Mouse (Mus musculus): ENCODE measurements around the gene Ap5z1.
A peak's percentile ranks its signal among the peaks of the same experiment; 100 is the strongest.

The Ap5z1 gene

GRCm38 (mm10) chr5:142463461-142464454 is at the start of gene Ap5z1:
Gene Ap5z1, plus strand, starts transcription at chr5:142463944.
- DNase-seq (ENCODE audit: low spot score in 2 of 2) = peak; percentile 82 to 88

GRCm38 (mm10) chr5:142415401-142415800 is 48.3 kb upstream of the Ap5z1 start:
- DNase-seq (ENCODE audit: low spot score in 2 of 2) = no peak

- no peak for DNase-seq (ENCODE audit: low spot score in 2 of 2)
Measured at GRCm38 (mm10) chr5:142416070-142416775, 47.5 kb upstream of the Ap5z1 start.

GRCm38 (mm10) chr5:142417104-142417503 is 46.6 kb upstream of the Ap5z1 start:
- DNase-seq (ENCODE audit: low spot score in 2 of 2) = no peak

- no peak for DNase-seq (ENCODE audit: low spot score in 2 of 2)
Measured at GRCm38 (mm10) chr5:142417876-142418275, 45.9 kb upstream of the Ap5z1 start.

- no peak for DNase-seq (ENCODE audit: low spot score in 2 of 2)
Measured at GRCm38 (mm10) chr5:142418419-142418818, 45.3 kb upstream of the Ap5z1 start.

- no peak for DNase-seq (ENCODE audit: low spot score in 2 of 2)
Measured at GRCm38 (mm10) chr5:142420317-142420716, 43.4 kb upstream of the Ap5z1 start.

- DNase-seq (ENCODE audit: low spot score in 2 of 2) = no peak
Measured at GRCm38 (mm10) chr5:142420920-142421319, 42.8 kb upstream of the Ap5z1 start.

GRCm38 (mm10) chr5:142421886-142422285 is 41.9 kb upstream of the Ap5z1 start:
- no peak for DNase-seq (ENCODE audit: low spot score in 2 of 2)

- DNase-seq (ENCODE audit: low spot score in 2 of 2) = no peak
Measured at GRCm38 (mm10) chr5:142423141-142423540, 40.6 kb upstream of the Ap5z1 start.

GRCm38 (mm10) chr5:142423701-142424100 is 40.0 kb upstream of the Ap5z1 start:
- no peak for DNase-seq (ENCODE audit: low spot score in 2 of 2)

GRCm38 (mm10) chr5:142424627-142425349 is 39.0 kb upstream of the Ap5z1 start:
- no peak for DNase-seq (ENCODE audit: low spot score in 2 of 2)

- no peak for DNase-seq (ENCODE audit: low spot score in 2 of 2)
Measured at GRCm38 (mm10) chr5:142426476-142426875, 37.3 kb upstream of the Ap5z1 start.

GRCm38 (mm10) chr5:142427876-142428275 is 35.9 kb upstream of the Ap5z1 start:
- DNase-seq (ENCODE audit: low spot score in 2 of 2) = no peak

GRCm38 (mm10) chr5:142428691-142429090 is 35.1 kb upstream of the Ap5z1 start:
- DNase-seq (ENCODE audit: low spot score in 2 of 2) = no peak

- DNase-seq (ENCODE audit: low spot score in 2 of 2) = no peak
Measured at GRCm38 (mm10) chr5:142431029-142431428, 32.7 kb upstream of the Ap5z1 start.

- DNase-seq (ENCODE audit: low spot score in 2 of 2) = no peak
Measured at GRCm38 (mm10) chr5:142431811-142432434, 31.8 kb upstream of the Ap5z1 start.

- no peak for DNase-seq (ENCODE audit: low spot score in 2 of 2)
Measured at GRCm38 (mm10) chr5:142432695-142433094, 31.0 kb upstream of the Ap5z1 start.

GRCm38 (mm10) chr5:142434052-142434451 is 29.7 kb upstream of the Ap5z1 start:
- DNase-seq (ENCODE audit: low spot score in 2 of 2) = no peak

- no peak for DNase-seq (ENCODE audit: low spot score in 2 of 2)
Measured at GRCm38 (mm10) chr5:142435736-142436135, 28.0 kb upstream of the Ap5z1 start.

- no peak for DNase-seq (ENCODE audit: low spot score in 2 of 2)
Measured at GRCm38 (mm10) chr5:142438380-142438938, 25.3 kb upstream of the Ap5z1 start.

All from frontal cortex, postnatal 14 days (tissue).